Mouse (Mus musculus): ENCODE data around the gene Nfkbil1. TPM values are rescaled to one million over a fixed set of nuclear protein-coding genes. Genes with fewer than 3 reads are reported as not detected.
A peak's percentile ranks its signal among the peaks of the same experiment; 100 is the strongest.

The Nfkbil1 gene
- polyA plus RNA-seq, 1 experiment from 2014 or later, result 5.4 TPM

DNA sequence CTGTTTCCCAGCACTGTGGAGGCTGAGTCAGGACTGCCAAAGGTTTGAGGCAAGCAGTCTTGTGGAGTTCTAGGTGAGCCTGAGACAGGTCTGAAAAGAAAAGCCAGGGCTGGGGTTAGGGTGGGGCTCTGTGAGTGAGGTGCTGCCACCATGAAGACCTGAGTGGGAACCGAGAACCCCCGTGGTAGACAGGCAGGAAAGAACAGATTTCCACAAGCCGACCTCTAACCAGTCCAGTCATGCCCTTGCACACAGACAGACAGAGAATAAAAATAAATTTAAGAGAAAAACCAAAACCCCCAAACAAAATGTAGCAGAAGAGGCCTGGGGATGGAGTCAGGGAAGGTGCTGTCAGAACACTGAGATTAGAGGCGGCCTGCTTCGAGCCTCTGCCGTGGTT, 60.2 kb downstream of the Nfkbil1 start:
- WGBS, result 78% methylated on average over 6 of the region's 6 CpGs
- ATAC-seq (replicated peaks; ENCODE audit: low FRiP score), result no peak
- no peak overlapping the region for H3K27ac ChIP-seq (ENCODE audit: low read depth, low read length)
- H3K36me3 ChIP-seq (ENCODE audit: control insufficient read depth, insufficient read depth, low read length), result no peaks in the 10 kb centered on the region
- no peaks in the 10 kb centered on the region for H3K9me3 ChIP-seq (ENCODE audit: control insufficient read depth, low read length)
- no peak for DNase-seq (ENCODE audit: low spot score)
- H3K4me1 ChIP-seq (replicated peaks; ENCODE audit: control insufficient read depth, insufficient read depth, low read length), result 0 out of 2 replicates have a peak, but pooled peaks cover 2% of the 10 kb centered on the region
- no peak overlapping the region for H3K4me3 ChIP-seq (ENCODE audit: low read depth, low read length)
- no peak overlapping the region for H3K4me2 ChIP-seq
- H3K9ac ChIP-seq (ENCODE audit: low read depth, low read length), result no peak overlapping the region
- H3K27me3 ChIP-seq (replicated peaks; ENCODE audit: control insufficient read depth, insufficient read depth, low read length), result no peaks in the 10 kb centered on the region; the same call in 1 of the 2 replicates

DNA sequence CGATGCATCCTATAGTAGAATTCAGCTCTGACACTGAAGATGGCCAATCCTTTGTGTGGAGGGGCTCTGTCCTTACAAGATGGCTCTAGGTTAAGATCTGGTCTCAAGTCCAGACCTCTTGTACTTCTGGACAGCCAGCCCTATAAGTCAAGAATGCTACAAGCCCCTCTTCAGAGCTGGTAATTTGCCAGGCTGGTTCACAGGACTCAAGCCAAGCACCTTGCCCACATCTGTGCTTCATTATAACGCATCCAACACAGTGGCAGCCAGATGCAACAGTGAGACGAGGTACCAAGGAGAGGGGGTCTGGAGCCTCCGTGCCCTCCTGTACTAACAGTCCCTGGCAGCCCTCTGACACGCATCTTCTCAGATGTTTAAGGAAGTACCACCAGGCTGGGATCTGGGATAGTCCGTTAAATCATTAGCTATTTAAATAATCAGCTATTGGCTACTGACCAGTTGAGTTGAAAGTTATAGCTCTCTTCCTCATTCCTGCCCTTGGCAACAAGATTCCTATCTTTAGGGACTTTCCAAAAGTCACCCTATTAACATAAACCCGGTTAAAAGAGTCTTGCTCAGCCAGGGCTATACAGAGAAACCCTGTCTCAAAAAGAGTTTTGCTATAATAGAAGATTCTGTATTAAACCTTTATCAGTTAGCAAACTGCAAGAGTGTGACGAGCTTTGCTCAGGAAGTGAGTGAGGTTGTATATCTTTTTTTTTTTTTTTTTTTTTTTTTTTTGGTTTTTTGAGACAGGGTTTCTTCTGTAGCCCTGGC, 61.2 kb downstream of the Nfkbil1 start:
- no peaks in the 10 kb centered on the region for H3K36me3 ChIP-seq (ENCODE audit: control insufficient read depth, insufficient read depth, low read length)
- H3K27ac ChIP-seq (ENCODE audit: low read depth, low read length), result no peak overlapping the region
- WGBS, result 62% methylated on average over 8 of the region's 8 CpGs
- no peak overlapping the region for H3K9ac ChIP-seq (ENCODE audit: low read depth, low read length)
- no peak overlapping the region for H3K4me2 ChIP-seq
- ATAC-seq (replicated peaks; ENCODE audit: low FRiP score) (no peak), DNase-seq (ENCODE audit: low spot score) (no peak)
- no peaks in the 10 kb centered on the region for H3K9me3 ChIP-seq (ENCODE audit: control insufficient read depth, low read length)
- no peaks in the 10 kb centered on the region; the same call in 1 of the 2 replicates for H3K27me3 ChIP-seq (replicated peaks; ENCODE audit: control insufficient read depth, insufficient read depth, low read length)
- H3K4me3 ChIP-seq (ENCODE audit: low read depth, low read length), result no peak overlapping the region
- 0 out of 2 replicates have a peak, but pooled peaks cover 2% of the 10 kb centered on the region for H3K4me1 ChIP-seq (replicated peaks; ENCODE audit: control insufficient read depth, insufficient read depth, low read length)

DNA sequence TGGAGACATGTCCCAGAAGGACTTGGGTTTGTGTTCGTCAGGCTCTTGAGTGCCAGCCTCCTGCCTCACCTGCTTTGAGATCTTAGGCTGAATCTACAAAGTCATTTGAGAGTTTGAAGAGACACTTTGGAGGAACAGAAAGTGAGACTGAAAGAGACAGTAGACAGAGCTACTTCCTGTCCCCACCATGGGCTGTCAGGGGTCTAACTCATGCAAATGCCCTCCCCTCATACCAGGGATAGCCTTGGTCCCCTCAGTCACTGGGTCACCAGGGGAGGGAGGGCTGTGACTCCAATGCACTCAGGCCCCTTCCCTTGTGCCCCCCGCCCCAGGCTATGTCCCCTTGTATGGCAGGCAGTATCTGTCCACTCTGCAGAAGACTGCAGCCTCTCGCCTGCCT, 62.3 kb downstream of the Nfkbil1 start:
- Histone ChIP-seq H3K27me3 (replicated peaks; ENCODE audit: control insufficient read depth, insufficient read depth, low read length) (no peaks in the 10 kb centered on the region; the same call in 1 of the 2 replicates), H3K9ac (ENCODE audit: low read depth, low read length) (no peak overlapping the region), H3K4me1 (replicated peaks; ENCODE audit: control insufficient read depth, insufficient read depth, low read length) (no peaks in the 10 kb centered on the region), H3K36me3 (ENCODE audit: control insufficient read depth, insufficient read depth, low read length) (no peaks in the 10 kb centered on the region), H3K27ac (ENCODE audit: low read depth, low read length) (no peak overlapping the region), H3K4me2 (no peak overlapping the region), H3K4me3 (ENCODE audit: low read depth, low read length) (no peak overlapping the region), H3K9me3 (ENCODE audit: control insufficient read depth, low read length) (no peaks in the 10 kb centered on the region)
- 71% methylated on average over 3 of the region's 3 CpGs for WGBS
- no peak for DNase-seq (ENCODE audit: low spot score)
- no peak for ATAC-seq (replicated peaks; ENCODE audit: low FRiP score)

DNA sequence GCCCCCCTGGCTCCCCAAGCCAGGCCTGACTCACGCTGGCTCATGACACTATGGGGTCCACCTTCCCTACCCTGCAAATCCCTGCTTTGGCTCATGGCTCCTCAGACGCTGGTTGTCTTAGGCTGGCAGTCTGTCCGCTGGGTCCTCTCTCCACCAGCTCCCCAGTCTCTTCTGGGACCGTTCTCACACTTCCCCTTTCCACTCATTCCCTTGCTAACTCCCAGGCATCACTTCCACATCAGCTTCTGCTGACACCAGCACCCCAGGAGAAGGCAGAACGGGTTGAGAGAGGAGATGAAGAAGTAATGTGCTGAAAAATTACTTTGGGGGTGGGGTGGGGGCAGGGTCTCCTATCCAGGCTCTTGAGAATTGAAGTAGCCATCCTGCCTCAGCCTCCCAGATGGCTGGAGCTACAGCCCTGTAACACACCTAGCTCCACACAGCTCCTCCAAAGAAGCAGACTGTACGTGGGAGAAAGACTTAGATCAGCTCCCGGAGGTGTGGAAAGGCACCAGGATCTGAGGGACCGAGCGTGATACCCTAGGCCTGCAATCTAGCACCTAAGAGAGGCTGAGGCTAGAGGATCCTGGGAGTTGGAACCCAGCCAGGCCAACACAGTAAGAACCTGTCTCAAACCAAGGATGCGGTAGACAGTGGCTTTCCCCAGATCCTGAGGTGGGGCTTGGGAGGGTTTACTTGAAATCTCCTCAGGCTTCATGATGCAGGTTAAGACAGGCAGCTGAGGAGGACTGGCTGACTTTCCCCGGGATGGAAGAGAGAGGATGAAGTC, 63.0 kb downstream of the Nfkbil1 start:
- no peaks in the 10 kb centered on the region for H3K9me3 ChIP-seq (ENCODE audit: control insufficient read depth, low read length)
- H3K9ac ChIP-seq (ENCODE audit: low read depth, low read length), result no peak overlapping the region
- H3K4me2 ChIP-seq, result no peak overlapping the region
- no peaks in the 10 kb centered on the region; the same call in 1 of the 2 replicates for H3K27me3 ChIP-seq (replicated peaks; ENCODE audit: control insufficient read depth, insufficient read depth, low read length)
- WGBS, result 65% methylated on average over 11 of the region's 11 CpGs
- H3K4me3 ChIP-seq (ENCODE audit: low read depth, low read length), result no peak overlapping the region
- no peak for ATAC-seq (replicated peaks; ENCODE audit: low FRiP score)
- H3K36me3 ChIP-seq (ENCODE audit: control insufficient read depth, insufficient read depth, low read length), result no peaks in the 10 kb centered on the region
- no peak for DNase-seq (ENCODE audit: low spot score)
- no peaks in the 10 kb centered on the region for H3K4me1 ChIP-seq (replicated peaks; ENCODE audit: control insufficient read depth, insufficient read depth, low read length)
- H3K27ac ChIP-seq (ENCODE audit: low read depth, low read length), result 0 out of 2 replicates have a peak overlapping the region, but pooled peaks have one; percentile 19

Small RNA genes within 50 kb of the gene (microRNA-seq; reads per million reads assigned to microRNA genes)
- gene Mir6973a (ENCODE audit: borderline number of aligned reads), result not detected
- gene Mir6974 (ENCODE audit: borderline number of aligned reads), result not detected
- 2.5 reads per million for gene Mir6975 (ENCODE audit: borderline number of aligned reads)
- gene Mir8094 (ENCODE audit: borderline number of aligned reads), result 2.5 reads per million

Other genes starting within 250 kb of the Nfkbil1 start
- gene Vars, start 234.8 kb downstream of the Nfkbil1 start, polyA plus RNA-seq (2014; fragmentation: Nextera tagmentation; extraction: Ambion mirVana), result 234 and 245 TPM in 2 replicates
- 0.16 TPM in 2 replicates for gene Vwa7, start 219.2 kb downstream of the Nfkbil1 start, polyA plus RNA-seq (2014; fragmentation: Nextera tagmentation; extraction: Ambion mirVana)
- 6.9 and 8.5 TPM in 2 replicates for gene Sapcd1, start 207.8 kb downstream of the Nfkbil1 start, polyA plus RNA-seq (2014; fragmentation: Nextera tagmentation; extraction: Ambion mirVana)
- 3.8 and 4.7 TPM in 2 replicates for gene Msh5, start 189.0 kb downstream of the Nfkbil1 start, polyA plus RNA-seq (2014; fragmentation: Nextera tagmentation; extraction: Ambion mirVana)
- gene Clic1, start 185.8 kb downstream of the Nfkbil1 start, polyA plus RNA-seq (2014; fragmentation: Nextera tagmentation; extraction: Ambion mirVana), result 118 and 134 TPM in 2 replicates
- gene Ddah2, start 176.8 kb downstream of the Nfkbil1 start, polyA plus RNA-seq (2014; fragmentation: Nextera tagmentation; extraction: Ambion mirVana), result 124 and 132 TPM in 2 replicates
- gene Ly6g6c, start 170.4 kb downstream of the Nfkbil1 start, polyA plus RNA-seq (2014; fragmentation: Nextera tagmentation; extraction: Ambion mirVana), result 0.34 and 1.8 TPM in 2 replicates
- 8.4 and 11.2 TPM in 2 replicates for gene Mpig6b, start 169.6 kb downstream of the Nfkbil1 start, polyA plus RNA-seq (2014; fragmentation: Nextera tagmentation; extraction: Ambion mirVana)
- gene Ly6g6e, start 158.9 kb downstream of the Nfkbil1 start, polyA plus RNA-seq (2014; fragmentation: Nextera tagmentation; extraction: Ambion mirVana), result 0.57 TPM in 1 of 2 replicates, not detected in the other
- 0.44 and 0.78 TPM in 2 replicates for gene Ly6g6d, start 157.7 kb downstream of the Nfkbil1 start, polyA plus RNA-seq (2014; fragmentation: Nextera tagmentation; extraction: Ambion mirVana)
- 12.8 and 13.5 TPM in 2 replicates for gene Ly6g6f, start 150.2 kb downstream of the Nfkbil1 start, polyA plus RNA-seq (2014; fragmentation: Nextera tagmentation; extraction: Ambion mirVana)
- gene Abhd16a, start 146.5 kb downstream of the Nfkbil1 start, polyA plus RNA-seq (2014; fragmentation: Nextera tagmentation; extraction: Ambion mirVana), result 71.6 and 79.8 TPM in 2 replicates
- gene Ly6g5c, start 127.5 kb downstream of the Nfkbil1 start, polyA plus RNA-seq (2014; fragmentation: Nextera tagmentation; extraction: Ambion mirVana), result not detected in 2 replicates
- 0.69 and 0.89 TPM in 2 replicates for gene Ly6g5b, start 120.4 kb downstream of the Nfkbil1 start, polyA plus RNA-seq (2014; fragmentation: Nextera tagmentation; extraction: Ambion mirVana)
- 23.7 and 25.2 TPM in 2 replicates for gene Gpank1, start 114.3 kb downstream of the Nfkbil1 start, polyA plus RNA-seq (2014; fragmentation: Nextera tagmentation; extraction: Ambion mirVana)
- gene Csnk2b, start 113.7 kb downstream of the Nfkbil1 start, polyA plus RNA-seq (2014; fragmentation: Nextera tagmentation; extraction: Ambion mirVana), result 246 and 259 TPM in 2 replicates
- 6.0 and 7.1 TPM in 2 replicates for gene D17H6S53E, start 109.4 kb downstream of the Nfkbil1 start, polyA plus RNA-seq (2014; fragmentation: Nextera tagmentation; extraction: Ambion mirVana)
- gene Apom, start 103.7 kb downstream of the Nfkbil1 start, polyA plus RNA-seq (2014; fragmentation: Nextera tagmentation; extraction: Ambion mirVana), result 429 and 459 TPM in 2 replicates
- gene Bag6, start 100.6 kb downstream of the Nfkbil1 start, polyA plus RNA-seq (2014; fragmentation: Nextera tagmentation; extraction: Ambion mirVana), result 61.4 and 73.6 TPM in 2 replicates
- 169 and 205 TPM in 2 replicates for gene Prrc2a, start 70.9 kb downstream of the Nfkbil1 start, polyA plus RNA-seq (2014; fragmentation: Nextera tagmentation; extraction: Ambion mirVana)
- gene Aif1, start 59.7 kb downstream of the Nfkbil1 start, polyA plus RNA-seq (2014; fragmentation: Nextera tagmentation; extraction: Ambion mirVana), result 13.9 and 20.0 TPM in 2 replicates
- 24.1 and 28.1 TPM in 2 replicates for gene Lst1, start 47.4 kb downstream of the Nfkbil1 start, polyA plus RNA-seq (2014; fragmentation: Nextera tagmentation; extraction: Ambion mirVana)
- 0.70 and 0.78 TPM in 2 replicates for gene Ltb, start 41.4 kb downstream of the Nfkbil1 start, polyA plus RNA-seq (2014; fragmentation: Nextera tagmentation; extraction: Ambion mirVana)
- gene Tnf, start 33.8 kb downstream of the Nfkbil1 start, polyA plus RNA-seq (2014; fragmentation: Nextera tagmentation; extraction: Ambion mirVana), result 0.47 and 0.53 TPM in 2 replicates
- gene Lta, start 30.4 kb downstream of the Nfkbil1 start, polyA plus RNA-seq (2014; fragmentation: Nextera tagmentation; extraction: Ambion mirVana), result not detected in 2 replicates
- 0.53 TPM in 1 of 2 replicates, not detected in the other for gene Gm16181, start 15.0 kb downstream of the Nfkbil1 start, polyA plus RNA-seq (2014; fragmentation: Nextera tagmentation; extraction: Ambion mirVana)
- gene Atp6v1g2, start 2.1 kb downstream of the Nfkbil1 start, polyA plus RNA-seq (2014; fragmentation: Nextera tagmentation; extraction: Ambion mirVana), result 2.6 and 2.9 TPM in 2 replicates
- gene Ddx39b, start 6.0 kb upstream of the Nfkbil1 start, polyA plus RNA-seq (2014; fragmentation: Nextera tagmentation; extraction: Ambion mirVana), result 432 and 439 TPM in 2 replicates
- gene H2-D1, start 26.9 kb upstream of the Nfkbil1 start, polyA plus RNA-seq (2014; fragmentation: Nextera tagmentation; extraction: Ambion mirVana), result 88.0 and 90.8 TPM in 2 replicates
- 0.40 and 0.60 TPM in 2 replicates for gene H2-Q1, start 84.6 kb upstream of the Nfkbil1 start, polyA plus RNA-seq (2014; fragmentation: Nextera tagmentation; extraction: Ambion mirVana)
- gene H2-Q2, start 106.5 kb upstream of the Nfkbil1 start, polyA plus RNA-seq (2014; fragmentation: Nextera tagmentation; extraction: Ambion mirVana), result 1.6 and 2.1 TPM in 2 replicates
- 1.8 and 2.0 TPM in 2 replicates for gene H2-Q4, start 143.8 kb upstream of the Nfkbil1 start, polyA plus RNA-seq (2014; fragmentation: Nextera tagmentation; extraction: Ambion mirVana)
- gene H2-Q6, start 189.1 kb upstream of the Nfkbil1 start, polyA plus RNA-seq (2014; fragmentation: Nextera tagmentation; extraction: Ambion mirVana), result 15.2 and 16.4 TPM in 2 replicates
- 29.9 and 30.8 TPM in 2 replicates for gene H2-Q7, start 203.4 kb upstream of the Nfkbil1 start, polyA plus RNA-seq (2014; fragmentation: Nextera tagmentation; extraction: Ambion mirVana)
- gene H2-Q10, start 234.3 kb upstream of the Nfkbil1 start, polyA plus RNA-seq (2014; fragmentation: Nextera tagmentation; extraction: Ambion mirVana), result 72.3 and 73.7 TPM in 2 replicates

Measured in liver, embryonic 11.5 days (tissue).